Mouse (Mus musculus) A20 (cell line): Measurements from ENCODE around the gene Rfc5.

Experiments used
- DNase-seq: peaks from one replicate; pipeline ENCODE4 v3.0.0-alpha.2; 2011; ENCODE audit warnings: low read depth, low spot score

Gene Rfc5

DNA sequence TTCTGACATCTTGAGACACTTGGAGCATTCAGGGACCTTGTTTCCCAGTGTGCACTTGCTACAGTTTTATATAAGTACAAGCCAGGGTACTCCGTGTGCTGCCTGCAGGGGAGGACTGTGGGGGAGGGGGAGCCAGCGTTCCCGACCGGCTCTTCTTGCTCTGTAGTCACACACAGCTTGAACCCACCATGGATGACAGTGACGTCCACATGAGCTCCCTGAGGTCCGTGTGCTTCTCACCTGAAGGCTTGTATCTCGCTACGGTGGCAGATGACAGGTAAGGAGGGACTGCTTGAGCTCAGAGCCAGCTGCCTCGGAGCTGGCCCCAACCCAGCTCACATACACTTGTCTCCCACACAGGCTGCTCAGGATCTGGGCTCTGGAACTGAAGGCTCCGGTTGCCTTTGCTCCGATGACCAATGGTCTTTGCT is 12.5 kb downstream of the Rfc5 start:
- no peak for DNase-seq

DNA sequence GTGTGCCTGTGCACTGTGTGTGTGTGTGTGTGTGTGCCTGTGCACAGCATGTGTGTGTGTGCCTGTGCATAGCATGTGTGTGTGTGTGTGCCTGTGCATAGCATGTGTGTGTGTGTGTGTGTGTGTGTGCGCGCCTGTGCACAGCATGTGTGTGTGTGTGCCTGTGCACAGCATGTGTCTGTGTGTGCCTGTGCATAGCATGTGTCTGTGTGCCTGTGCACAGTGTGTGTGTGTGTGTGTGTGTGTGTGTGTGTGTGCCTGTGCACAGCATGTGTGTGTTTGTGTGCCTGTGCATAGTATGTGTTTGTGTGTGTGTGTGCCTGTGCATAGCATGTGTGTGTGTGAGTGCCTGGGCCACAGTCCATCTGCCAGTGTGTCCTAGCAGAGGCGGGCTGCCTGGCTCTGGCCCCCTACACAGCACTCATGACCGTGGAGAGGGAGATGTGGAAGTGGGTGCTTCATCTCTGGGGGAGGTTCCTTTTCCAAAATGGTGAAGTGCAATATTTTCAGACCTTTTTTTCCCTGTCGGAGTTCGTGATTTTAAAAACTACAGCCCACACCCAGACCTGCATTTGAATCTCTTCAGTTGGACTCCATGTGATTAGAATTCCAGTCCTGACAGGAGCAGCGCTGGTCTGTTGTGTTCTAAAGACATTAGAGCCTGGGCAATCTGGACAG is 14.3 kb downstream of the Rfc5 start:
- DNase-seq, result no peak

DNA sequence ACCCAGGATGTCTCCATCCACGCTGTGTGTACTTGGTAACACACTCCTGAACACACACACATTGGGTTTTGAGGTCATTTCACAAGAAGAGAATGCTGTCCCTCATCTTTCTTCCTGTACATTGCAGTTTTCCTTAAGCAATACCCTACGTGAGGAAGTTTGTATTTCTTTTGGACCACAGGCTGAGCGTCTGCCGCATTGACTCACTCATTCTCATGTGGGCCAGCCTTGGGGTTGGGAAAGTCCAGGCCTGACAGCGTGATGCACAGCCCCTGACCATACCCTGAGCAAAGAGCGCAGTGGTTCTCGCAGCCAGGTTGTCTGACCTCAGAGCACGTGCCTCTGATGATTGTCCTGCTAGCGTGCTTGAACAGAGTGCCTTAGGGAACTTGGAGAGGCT is 15.4 kb downstream of the Rfc5 start:
- DNase-seq, result no peak

DNA sequence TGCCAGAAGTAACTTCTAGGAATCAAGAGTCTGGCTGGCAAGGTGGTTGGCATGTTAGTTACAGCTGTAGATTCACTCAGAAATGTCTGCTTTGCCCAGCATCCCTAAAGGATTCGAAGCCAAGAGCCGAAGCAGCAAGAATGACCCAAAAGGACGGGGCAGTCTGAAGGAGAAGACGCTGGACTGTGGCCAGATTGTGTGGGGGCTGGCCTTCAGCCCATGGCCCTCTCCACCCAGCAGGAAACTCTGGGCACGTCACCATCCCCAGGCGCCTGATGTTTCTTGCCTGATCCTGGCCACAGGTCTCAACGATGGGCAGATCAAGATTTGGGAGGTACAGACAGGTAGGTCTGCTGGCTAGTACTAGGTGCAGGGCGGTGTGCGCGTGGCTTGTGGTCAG is 18.3 kb downstream of the Rfc5 start:
- no peak for DNase-seq

DNA sequence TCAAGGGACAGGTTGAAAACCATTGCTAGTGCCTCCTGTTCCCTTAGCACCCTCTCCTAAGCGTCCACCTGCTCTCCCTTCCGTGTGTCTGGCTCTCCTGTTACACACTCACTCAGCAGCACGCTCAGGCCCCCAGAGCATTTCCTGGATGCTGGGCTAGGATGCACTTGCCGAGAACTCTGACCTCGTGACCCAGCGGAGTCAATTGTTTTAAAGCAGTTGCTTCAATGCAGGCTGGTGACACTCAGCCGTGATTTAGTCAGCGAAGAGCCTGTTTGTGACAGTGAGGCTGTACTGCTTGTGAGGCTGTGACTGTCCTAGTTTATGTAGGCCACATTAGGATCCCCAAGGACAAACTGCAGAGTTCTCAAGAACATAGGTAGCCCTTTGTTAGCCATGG is 21.6 kb downstream of the Rfc5 start:
- no peak for DNase-seq

DNA sequence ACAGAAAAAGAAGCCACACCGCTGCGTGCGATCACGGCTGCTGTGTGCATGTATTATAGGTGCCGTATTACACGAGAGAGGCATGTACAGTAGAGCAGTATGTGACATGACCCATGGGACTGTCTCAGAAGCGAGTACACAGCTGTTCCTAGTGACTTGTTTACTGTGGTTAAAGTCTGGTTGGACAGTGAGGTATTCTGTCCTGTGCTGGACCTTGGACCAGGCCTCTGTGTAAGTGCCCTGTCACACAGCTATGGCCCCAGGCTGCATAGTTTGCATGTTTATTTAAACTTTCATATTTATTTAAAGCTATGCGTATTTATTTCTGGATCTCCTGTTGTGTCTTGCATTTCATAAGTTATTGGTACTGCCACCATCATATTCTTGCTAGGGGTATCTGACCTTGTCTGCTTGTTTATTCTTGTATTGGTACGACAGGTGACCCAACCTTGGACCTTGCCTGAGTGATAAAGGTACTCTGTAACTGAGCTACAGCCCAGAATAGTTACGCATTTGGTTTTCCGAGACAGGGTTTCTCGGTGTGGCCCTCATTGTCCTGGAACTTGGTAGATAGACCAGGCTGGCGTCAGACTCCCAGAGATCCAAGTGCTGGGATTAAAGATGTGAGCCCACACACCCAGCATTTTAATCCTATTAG is 22.8 kb downstream of the Rfc5 start:
- DNase-seq, result no peak

DNA sequence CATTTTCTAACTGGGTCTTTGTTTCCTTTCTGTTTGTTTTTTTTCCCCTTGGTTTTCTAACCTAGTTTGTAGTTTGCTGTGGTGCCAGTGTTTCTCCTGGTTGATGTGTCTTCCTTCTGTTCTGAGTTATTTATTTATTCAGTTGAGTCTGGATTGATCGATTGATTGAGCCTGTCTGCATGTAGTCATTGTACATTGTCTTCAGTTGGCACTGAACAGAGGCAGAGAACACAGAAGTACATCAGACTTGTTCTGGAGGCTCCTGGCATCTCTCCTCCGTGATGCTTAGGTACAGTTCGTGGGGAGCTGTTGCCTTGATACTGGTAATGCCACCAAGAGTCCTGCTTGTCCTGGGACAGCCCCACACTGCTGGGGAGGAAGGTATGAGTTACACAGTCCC is 24.0 kb downstream of the Rfc5 start:
- no peak for DNase-seq

DNA sequence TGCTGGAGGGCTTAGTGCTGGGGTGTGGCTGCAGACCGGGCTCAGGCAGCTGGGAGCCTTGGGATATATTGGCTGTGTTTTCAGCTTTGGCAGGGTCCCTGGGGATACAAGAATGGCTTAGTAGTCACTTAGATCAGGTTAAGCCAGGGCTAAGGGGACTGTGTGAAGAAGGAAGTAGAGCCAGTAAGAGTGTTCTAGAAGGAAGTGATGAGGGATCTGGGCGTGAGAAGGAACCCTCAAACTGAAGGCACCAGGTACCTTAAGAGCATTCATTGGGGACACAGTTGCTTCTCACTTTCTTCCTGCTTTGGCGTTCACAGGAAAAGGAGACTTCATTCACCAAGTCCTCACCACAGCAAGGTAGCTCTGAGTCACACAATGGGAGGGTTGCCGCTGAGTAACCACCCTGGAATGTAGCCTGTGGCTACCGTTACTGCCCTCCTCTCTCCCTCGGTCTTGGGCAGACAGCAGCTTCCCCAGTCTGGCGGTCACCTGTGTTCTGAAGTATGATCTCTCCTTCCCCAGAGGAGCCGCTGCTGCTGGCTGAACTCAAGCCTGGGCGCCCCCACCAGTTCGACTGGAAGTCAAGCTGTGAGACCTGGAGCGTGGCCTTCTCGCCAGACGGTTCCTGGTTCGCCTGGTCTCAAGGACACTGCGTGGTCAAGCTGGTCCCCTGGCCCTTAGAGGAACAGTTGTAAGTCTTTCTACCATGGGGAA is 25.6 kb downstream of the Rfc5 start:
- no peak for DNase-seq

DNA sequence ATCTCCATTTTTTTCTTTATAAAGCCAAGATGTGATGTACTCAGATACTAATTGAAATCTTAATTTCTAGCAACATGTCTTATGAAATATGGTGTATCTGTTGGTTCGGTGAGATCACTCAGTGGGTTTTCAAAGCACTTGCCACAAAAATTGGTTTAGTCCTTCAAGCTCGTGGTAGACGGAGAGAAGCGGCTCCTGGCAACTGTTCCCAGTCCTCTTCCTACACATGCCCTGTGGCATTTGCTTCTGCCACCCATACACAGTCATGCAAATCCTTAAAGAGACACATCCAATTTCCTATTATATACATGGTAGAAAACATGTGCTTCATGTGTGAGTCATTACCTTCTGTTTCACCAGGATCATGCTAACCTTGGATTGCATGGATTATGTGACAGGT is 27.3 kb downstream of the Rfc5 start:
- DNase-seq, result no peak

DNA sequence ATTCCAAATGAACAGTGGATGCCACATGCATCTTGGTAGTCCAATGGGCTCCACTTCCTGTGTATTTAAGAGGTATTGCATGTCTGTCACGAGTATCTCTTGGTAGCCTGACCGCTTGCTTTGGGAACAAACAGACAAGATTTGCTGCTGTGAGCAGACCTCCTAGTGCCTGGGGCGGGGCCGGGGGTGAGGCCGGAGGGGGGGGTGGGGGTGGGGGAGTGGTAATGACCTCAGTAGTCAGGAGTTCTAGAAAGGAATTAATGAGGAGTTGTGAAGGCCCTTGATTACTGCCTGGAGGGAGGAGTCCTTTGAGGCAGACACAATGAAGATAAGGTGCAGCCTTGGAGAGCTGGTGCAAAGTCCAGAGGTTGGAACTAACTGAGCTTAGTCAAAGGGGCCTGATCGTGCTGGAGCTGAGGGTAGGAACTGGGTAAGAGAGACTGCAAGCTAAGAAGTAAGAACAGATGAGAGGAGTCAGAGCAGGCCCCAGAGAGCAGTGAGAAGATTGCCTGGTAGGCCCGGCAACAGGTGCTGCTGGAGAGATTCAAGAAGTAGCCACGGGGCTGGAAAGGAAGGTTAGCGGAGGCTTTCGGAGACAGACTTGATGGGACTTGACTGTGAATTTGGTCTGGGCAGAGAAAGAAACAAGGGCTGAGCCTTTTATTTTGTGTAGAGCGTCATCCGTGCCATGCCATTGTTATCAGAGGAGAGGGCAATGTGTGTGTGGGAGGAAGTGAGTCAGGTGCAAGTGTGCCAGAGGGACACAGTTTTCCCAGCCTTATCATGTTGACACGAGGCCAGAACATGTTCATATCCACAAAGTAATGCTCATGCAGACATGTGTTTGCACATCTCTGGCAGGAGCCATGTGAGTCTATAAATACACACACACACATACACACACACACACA is 28.0 kb downstream of the Rfc5 start:
- DNase-seq, result no peak

DNA sequence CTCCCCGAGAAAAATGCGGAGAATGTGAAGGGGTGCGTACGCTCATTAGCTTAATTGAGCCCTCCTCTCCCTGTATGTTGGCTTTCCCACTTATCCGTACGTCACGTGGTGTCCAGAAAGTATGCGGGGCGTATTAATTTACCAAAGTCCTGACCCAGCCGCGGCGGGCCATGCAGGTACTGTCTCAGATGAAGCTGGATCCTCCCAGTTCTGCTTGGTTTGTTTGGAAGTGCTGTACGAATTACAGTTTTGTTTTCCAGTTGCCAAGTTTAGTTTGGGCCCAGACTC is 28.7 kb downstream of the Rfc5 start:
- no peak for DNase-seq

DNA sequence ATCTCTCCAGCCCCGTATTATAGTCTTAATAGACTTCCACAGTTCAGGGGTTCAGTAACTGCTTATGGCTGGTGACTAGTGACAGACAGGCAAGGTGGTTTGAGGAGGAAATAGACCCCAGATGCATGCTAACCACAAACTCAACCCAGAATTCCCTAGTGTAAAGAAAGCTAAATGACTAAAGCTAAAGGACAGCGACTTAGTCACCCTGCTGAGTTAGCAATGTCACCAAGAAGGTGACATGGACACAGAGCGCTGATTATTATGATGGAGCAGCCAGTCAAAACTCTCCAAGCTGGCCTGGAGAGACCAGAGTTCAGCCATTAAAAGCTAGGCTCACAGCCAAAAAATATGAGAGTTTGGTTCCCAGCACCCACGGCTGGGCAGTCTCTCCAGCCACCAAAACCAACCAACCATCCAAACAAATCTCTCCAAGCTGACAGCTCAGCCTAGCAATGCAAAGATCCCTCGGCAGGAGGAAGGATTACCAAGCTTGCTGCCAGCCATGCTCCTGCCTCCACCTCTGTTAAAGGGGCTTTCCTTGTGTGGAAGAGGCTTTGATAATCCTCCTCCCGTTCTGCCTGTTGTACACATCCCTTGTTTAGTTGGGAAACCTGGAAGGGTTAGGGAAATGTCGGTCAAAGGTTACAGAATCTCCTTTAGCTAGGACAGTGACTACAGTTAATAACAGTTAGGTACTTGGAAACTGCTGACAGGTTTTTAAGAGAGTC is 29.2 kb downstream of the Rfc5 start:
- DNase-seq, result no peak

DNA sequence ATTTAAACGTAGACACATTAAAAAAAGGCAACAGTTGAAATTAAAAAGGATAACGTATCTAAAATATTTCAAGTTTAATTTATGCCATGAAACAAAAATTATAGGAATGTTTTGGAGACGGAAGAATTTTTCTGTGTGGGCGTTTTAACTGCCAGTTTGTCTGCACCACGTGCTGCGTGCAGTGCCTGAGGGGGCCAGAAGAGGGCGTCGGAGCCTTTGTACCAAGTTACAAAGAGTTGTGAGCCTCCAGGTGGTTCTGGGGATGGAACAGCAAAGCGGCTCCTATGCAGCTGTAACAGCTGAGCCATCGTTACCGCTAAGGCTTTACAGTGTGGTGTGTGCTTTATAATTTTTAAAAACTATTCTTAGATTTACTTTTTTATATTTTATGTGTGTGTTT is 30.1 kb downstream of the Rfc5 start:
- peak; percentile 86 for DNase-seq

DNA sequence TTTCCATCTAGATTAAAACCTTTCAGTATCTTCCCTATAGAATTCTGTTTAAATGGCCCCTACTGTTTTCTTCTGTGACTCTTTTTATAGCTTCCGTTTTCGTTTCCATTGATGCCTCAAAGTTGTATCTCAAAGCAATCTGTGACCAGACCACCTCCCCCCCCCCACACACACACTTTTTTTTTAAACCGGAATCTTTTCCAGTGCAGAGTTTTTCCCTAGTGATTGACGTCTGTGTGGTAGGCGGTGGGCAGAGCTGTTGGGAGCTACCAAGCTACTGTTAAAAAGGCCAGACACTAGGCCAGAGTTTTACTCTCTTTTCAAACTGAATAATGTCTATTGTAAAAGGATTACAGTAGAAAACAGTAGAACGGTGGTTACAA is 30.6 kb downstream of the Rfc5 start:
- no peak for DNase-seq

DNA sequence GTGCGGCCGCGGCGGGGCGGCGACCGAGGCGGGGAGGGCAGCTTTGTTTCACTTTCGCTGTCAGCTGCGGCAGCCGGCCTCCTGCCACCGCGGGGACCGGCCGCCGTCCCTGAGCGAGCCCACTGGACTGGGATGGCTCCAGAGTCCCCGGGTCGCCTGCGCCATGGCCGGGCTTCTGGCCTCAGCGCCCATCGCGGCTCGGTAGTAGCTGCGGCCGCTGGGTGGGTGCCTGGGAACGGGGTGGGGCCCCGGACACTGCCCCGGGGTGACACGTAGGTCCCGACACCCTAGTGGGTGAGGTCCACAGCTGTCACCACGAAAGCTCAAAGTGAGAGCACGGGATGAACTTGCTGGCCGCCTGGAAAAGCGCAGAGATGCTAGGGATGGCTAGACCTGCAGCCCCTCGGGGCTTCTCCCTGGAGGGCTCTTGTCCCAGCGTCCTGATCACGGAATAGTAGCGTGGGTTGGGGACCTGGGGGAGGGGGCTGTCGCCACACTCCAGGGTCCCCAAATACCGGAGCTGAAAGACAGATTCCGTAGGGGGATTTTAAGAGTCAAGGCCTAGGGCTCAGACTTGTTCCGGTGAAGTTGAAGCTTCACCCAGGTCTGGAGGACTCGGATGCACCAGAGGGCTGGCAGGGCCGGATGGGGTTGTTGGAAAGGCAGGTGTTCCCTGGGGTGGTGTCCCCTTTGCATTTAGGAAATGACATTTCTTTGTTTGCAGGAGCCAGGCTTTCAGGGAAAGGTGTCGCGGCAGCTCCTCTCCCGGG is 31.2 kb downstream of the Rfc5 start:
- peak; percentile 61 for DNase-seq

DNA sequence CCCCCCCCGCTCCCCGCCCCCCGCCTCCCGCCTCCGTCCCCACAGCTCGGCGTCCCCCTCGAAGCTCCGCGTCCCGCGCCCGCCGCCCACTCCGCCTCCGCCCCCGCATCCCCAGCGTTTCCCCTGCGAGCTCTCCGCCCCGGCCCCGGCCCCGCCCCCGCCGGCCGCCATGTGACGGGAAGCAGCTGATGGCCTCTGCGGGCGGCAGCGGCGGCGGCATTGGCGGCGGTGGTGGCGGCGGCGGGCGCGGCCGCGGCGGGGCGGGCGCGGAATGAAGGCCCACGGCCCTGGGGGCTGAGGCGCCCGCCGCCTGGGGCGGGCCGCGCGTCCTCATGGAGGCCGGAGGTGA is 31.7 kb downstream of the Rfc5 start, which contains the start of gene Wsb2:
Gene Wsb2 (plus strand): TSS at position 176 of the 349 bp plus-strand sequence.
- DNase-seq, result peak; percentile 59

DNA sequence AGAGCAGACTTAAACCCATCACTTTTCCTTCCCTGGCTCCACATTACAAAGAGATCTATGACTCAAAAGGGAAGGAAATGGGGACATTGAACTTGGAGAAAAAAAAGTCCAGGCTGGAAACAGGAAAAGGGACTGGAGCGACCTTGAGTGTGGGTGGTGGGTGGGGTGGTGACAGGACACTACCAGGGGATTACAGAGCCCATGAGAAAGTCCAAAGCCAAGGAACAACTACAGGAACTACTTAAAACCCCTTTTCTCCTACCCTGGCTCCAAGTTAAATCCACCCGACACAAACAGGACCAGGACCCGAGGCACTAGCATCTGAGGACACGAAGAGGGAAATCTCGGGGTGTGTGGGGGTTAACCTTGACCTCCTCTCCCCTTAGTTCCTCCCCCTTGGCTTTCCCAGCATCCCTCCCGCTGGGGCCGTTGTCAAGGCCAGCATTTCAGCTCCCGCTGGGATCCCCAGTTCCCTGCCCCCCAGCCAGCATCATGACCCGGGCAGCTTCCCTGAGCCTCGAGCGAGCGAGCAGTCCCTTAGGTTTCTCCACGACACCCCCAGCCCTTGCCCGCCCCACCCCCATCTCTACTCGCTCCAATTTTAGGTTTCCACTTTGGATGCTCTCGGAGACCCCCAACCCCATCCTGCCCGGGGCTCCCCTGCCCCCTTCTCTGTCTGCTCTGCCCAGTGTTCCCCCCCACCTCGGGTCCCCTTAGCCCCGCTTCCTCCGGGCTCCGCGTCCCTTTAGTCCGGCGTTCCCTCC is 32.3 kb downstream of the Rfc5 start:
- peak; percentile 34 for DNase-seq

DNA sequence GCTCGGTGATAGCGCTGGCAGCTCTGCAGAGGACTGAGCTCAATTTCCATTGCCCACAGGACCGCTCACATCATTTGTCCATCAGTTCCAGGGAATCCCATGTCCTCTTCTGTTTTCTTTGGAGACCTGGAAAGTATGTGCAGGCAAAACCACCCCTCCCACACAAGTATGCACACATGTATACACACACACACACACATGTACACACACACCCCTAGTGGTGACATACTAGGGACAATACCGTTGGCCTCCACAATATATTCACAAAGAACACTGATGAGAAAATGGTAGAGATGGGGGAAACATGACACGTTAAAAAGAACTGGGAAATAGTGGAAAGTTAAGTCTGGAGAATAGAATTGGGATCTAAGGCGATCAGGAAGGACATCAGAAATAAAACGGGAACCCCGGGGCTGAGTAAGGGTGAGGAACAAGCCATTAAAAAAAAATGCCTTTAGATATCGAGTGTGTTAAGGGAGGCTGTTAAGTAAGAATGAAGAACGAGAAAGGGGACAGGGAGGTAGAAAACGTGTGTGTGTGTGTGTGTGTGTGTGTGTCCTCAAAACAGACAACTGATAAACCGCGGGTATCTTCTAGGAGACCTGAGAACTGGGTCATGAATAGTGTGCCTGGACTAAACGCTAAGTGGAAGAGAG is 33.1 kb downstream of the Rfc5 start:
- DNase-seq, result no peak

DNA sequence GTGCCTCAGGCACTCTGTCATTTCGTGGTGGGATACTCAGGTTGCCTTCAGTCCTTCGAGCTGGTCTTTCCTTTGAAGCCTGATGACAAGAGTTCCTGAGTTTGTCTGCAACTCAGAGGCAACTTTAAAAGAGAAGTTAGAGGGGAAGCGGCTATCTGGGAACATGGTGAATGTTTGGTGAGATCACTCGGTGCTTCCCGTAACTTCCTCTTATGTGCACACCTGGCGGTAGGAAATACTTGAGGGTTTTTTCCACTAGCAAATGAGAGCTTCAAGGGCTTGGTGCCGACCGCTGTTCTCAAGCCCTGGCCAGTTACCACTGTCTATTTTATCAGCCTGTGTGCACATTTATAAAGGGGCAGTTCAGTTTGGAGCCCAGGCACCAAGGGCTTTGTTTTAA is 34.7 kb downstream of the Rfc5 start:
- peak; percentile 55 for DNase-seq
